Mouse (Mus musculus) right cerebral cortex, postnatal 4 days (tissue): Measurements from ENCODE around the gene Dtx3.
"Not testable (repeated sequence)": the region's sequence is repeated elsewhere in the genome, so short reads cannot be mapped to it uniquely, and the experiment has no call there.

Experiments used
- DNase-seq: peaks from one replicate; pipeline ENCODE4 v3.0.0-alpha.2; 2022

Dtx3 gene

GRCm38 (mm10) chr10:127164190-127164589 is 31.3 kb downstream of the Dtx3 start:
- DNase-seq: no peak

GRCm38 (mm10) chr10:127162771-127163261 is 32.7 kb downstream of the Dtx3 start:
- not testable (repeated sequence) for DNase-seq

GRCm38 (mm10) chr10:127160728-127161127 is 34.8 kb downstream of the Dtx3 start:
- no peak for DNase-seq

GRCm38 (mm10) chr10:127160081-127160480 is 35.4 kb downstream of the Dtx3 start:
- DNase-seq: no peak

- DNase-seq: no peak
Observed at GRCm38 (mm10) chr10:127158471-127158870, 37.1 kb downstream of the Dtx3 start.

GRCm38 (mm10) chr10:127156511-127156910 is 39.0 kb downstream of the Dtx3 start:
- no peak for DNase-seq

- DNase-seq: no peak
Observed at GRCm38 (mm10) chr10:127156089-127156488, 39.4 kb downstream of the Dtx3 start.

- no peak for DNase-seq
Observed at GRCm38 (mm10) chr10:127154652-127155051, 40.9 kb downstream of the Dtx3 start.

GRCm38 (mm10) chr10:127154241-127154640 is 41.3 kb downstream of the Dtx3 start:
- DNase-seq: no peak

GRCm38 (mm10) chr10:127153323-127153722 is 42.2 kb downstream of the Dtx3 start:
- no peak for DNase-seq

GRCm38 (mm10) chr10:127152556-127152955 is 43.0 kb downstream of the Dtx3 start:
- DNase-seq: not testable (repeated sequence)

GRCm38 (mm10) chr10:127151233-127151632 is 44.3 kb downstream of the Dtx3 start:
- DNase-seq: not testable (repeated sequence)

- no peak for DNase-seq
Observed at GRCm38 (mm10) chr10:127150471-127150872, 45.1 kb downstream of the Dtx3 start.

GRCm38 (mm10) chr10:127147135-127147534 is 48.4 kb downstream of the Dtx3 start:
- no peak for DNase-seq

- no peak for DNase-seq
Observed at GRCm38 (mm10) chr10:127145303-127145702, 50.2 kb downstream of the Dtx3 start.

- DNase-seq: no peak
Observed at GRCm38 (mm10) chr10:127144536-127144935, 51.0 kb downstream of the Dtx3 start.

- no peak for DNase-seq
Observed at GRCm38 (mm10) chr10:127143228-127143627, 52.3 kb downstream of the Dtx3 start.

GRCm38 (mm10) chr10:127141500-127141899 is 54.0 kb downstream of the Dtx3 start:
- DNase-seq: no peak

GRCm38 (mm10) chr10:127140971-127141370 is 54.6 kb downstream of the Dtx3 start:
- DNase-seq: no peak
